Mouse (Mus musculus) hindbrain, embryonic 10.5 days (tissue): ENCODE measurements at regions not wholly inside any gene's neighbourhood (a gene's known extent, or its start where the extent isn't known, plus 50 kb on each side); places are given as distances from the start of the nearest gene placed in this dataset.

Source experiments
- DNase-seq: peaks from one replicate; pipeline ENCODE4 v3.0.0-alpha.2; 2017; ENCODE audit warnings: low spot score
- H3K27ac ChIP-seq: fragments of 300-500 bp; sonication (generic); 2 replicates; pipeline ENCODE4 v1.5.1; 2016; ENCODE audit warnings: mild to moderate bottlenecking, moderate library complexity
- H3K27me3 ChIP-seq: fragments of 300-500 bp; sonication (generic); 2 replicates; pipeline ENCODE4 v1.6.1; 2016; ENCODE audit warnings: mild to moderate bottlenecking; ENCODE audit not compliant: poor library complexity, insufficient read depth, severe bottlenecking
- H3K36me3 ChIP-seq: fragments of 300-500 bp; sonication (generic); 2 replicates; pipeline ENCODE4 v1.6.1; 2016; ENCODE audit warnings: mild to moderate bottlenecking, moderate library complexity
- H3K4me1 ChIP-seq: fragments of 300-500 bp; sonication (generic); replicated peaks from 2 replicates; pipeline ENCODE4 v1.6.1; 2016; ENCODE audit warnings: mild to moderate bottlenecking
- H3K4me3 ChIP-seq: fragments of 300-500 bp; sonication (generic); 2 replicates; pipeline ENCODE4 v1.5.1; 2016; ENCODE audit warnings: mild to moderate bottlenecking, moderate library complexity
- H3K9me3 ChIP-seq: fragments of 300-500 bp; sonication (generic); 2 replicates; pipeline ENCODE4 v1.6.1; 2016; ENCODE audit warnings: mild to moderate bottlenecking, moderate library complexity
- WGBS: fragments of 180-500 bp; shearing (Covaris S2); methylation state at CpG from one replicate; pipeline ENCODE4 v1.1.7; 2016; 5-methylcytosine and 5-hydroxymethylcytosine counted together

GRCm38 (mm10) chr12:32724451-32725188 is 94.7 kb upstream of the Nampt start:
- H3K9me3 ChIP-seq: no peaks in the 10 kb centered on the region
- no peaks in the 10 kb centered on the region for H3K27me3 ChIP-seq
- WGBS: 87% methylated on average over 7 of the region's 7 CpGs
- no peak overlapping the region for H3K4me3 ChIP-seq
- H3K27ac ChIP-seq: no peak overlapping the region
- H3K4me1 ChIP-seq: no peaks in the 10 kb centered on the region
- no peaks in the 10 kb centered on the region for H3K36me3 ChIP-seq
- DNase-seq: no peak

DNA sequence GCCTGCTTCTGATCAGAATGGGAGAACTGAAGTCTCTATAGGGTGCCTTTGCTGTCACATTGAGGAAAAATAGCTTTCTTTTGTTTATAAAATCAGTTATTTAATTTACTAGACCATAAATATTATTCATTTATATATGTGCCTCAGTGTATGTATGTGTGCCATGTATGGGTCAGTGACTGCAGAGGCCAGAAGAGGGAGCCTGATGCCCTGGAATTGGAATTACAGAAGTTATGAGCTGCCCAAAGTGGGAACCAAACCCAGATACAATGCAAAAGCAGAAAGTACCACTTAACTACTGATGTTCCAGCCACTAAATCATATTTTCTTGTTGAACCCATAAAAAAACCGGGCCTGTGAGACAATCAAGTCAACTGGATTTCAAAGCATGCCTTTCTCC is 91.8 kb upstream of the Nampt start:
- no peak for DNase-seq
- 77% methylated on average over 1 of the region's 1 CpGs for whole genome bisulfite sequencing
- Histone ChIP-seq H3K9me3 (no peaks in the 10 kb centered on the region), H3K27me3 (no peaks in the 10 kb centered on the region), H3K4me1 (no peaks in the 10 kb centered on the region), H3K4me3 (no peak overlapping the region), H3K27ac (no peak overlapping the region), H3K36me3 (no peaks in the 10 kb centered on the region)

- Histone ChIP-seq H3K9me3 (no peaks in the 10 kb centered on the region), H3K36me3 (no peaks in the 10 kb centered on the region), H3K4me3 (no peak overlapping the region), H3K27ac (no peak overlapping the region), H3K27me3 (no peaks in the 10 kb centered on the region), H3K4me1 (no peaks in the 10 kb centered on the region)
- no peak for DNase-seq
- 56% methylated on average over 10 of the region's 10 CpGs for WGBS
Measured at GRCm38 (mm10) chr12:32728425-32728824, 90.9 kb upstream of the Nampt start.

GRCm38 (mm10) chr12:32735224-32735623 is 84.1 kb upstream of the Nampt start:
- Histone ChIP-seq H3K9me3 (no peaks in the 10 kb centered on the region), H3K4me1 (no peaks in the 10 kb centered on the region), H3K27ac (no peak overlapping the region), H3K36me3 (no peaks in the 10 kb centered on the region), H3K4me3 (no peak overlapping the region), H3K27me3 (no peaks in the 10 kb centered on the region)
- 70% methylated on average over 2 of the region's 2 CpGs for WGBS
- DNase-seq: no peak

- no peaks in the 10 kb centered on the region for H3K36me3 ChIP-seq
Measured at GRCm38 (mm10) chr12:32741465-32741864, 77.9 kb upstream of the Nampt start.

DNA sequence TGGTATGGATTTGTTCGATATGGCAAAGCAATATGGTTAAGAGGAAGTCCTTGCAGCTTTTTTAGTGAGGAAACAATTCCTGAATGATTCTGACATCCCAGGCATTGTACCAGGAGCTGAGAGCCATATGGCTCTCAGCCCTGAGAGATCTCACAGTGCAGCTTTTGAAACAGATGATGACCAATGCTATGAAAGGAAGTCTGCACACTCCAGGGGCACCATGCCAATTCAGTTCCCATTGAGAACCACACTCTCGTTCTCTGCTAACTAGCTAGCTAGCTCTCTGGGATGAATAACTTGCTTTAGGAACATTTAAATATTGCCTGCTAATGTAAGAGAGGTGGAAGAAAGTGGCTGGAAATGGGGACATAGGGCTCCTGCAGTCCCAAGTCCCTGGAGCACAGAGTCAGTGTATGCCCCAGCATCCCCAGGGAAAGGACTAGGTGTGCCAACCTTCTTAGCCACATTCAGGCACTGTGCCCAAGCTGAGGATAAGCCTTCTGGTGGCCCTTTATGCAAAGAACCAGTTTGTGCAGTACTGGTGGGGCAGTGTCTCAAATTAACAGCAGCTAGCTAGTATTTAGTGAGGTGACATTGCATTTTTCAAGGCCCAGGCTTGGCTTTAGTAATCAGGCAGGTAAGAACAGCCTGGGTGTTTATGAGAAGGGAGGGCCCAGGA is 61.8 kb upstream of the Nampt start:
- no peak overlapping the region for H3K27ac ChIP-seq
- no peaks in the 10 kb centered on the region for H3K27me3 ChIP-seq
- no peaks in the 10 kb centered on the region for H3K4me1 ChIP-seq
- H3K36me3 ChIP-seq: no peaks in the 10 kb centered on the region
- DNase-seq: no peak
- H3K9me3 ChIP-seq: no peaks in the 10 kb centered on the region
- 87% methylated on average over 2 of the region's 2 CpGs for WGBS
- no peak overlapping the region for H3K4me3 ChIP-seq

More at GRCm38 (mm10) chr12:32741465-32741864, 77.9 kb upstream of the Nampt start:
- no peak overlapping the region for H3K4me3 ChIP-seq
- no peaks in the 10 kb centered on the region for H3K27me3 ChIP-seq
- no peaks in the 10 kb centered on the region for H3K9me3 ChIP-seq
- DNase-seq: no peak
- no peaks in the 10 kb centered on the region for H3K4me1 ChIP-seq
- H3K27ac ChIP-seq: no peak overlapping the region

GRCm38 (mm10) chr12:32758150-32758549 is 61.2 kb upstream of the Nampt start:
- H3K4me1 ChIP-seq: no peaks in the 10 kb centered on the region
- no peak for DNase-seq
- no peaks in the 10 kb centered on the region for H3K36me3 ChIP-seq
- no peak overlapping the region for H3K4me3 ChIP-seq
- WGBS: 86% methylated on average over 2 of the region's 2 CpGs
- H3K27me3 ChIP-seq: no peaks in the 10 kb centered on the region
- H3K27ac ChIP-seq: no peak overlapping the region
- H3K9me3 ChIP-seq: no peaks in the 10 kb centered on the region

DNA sequence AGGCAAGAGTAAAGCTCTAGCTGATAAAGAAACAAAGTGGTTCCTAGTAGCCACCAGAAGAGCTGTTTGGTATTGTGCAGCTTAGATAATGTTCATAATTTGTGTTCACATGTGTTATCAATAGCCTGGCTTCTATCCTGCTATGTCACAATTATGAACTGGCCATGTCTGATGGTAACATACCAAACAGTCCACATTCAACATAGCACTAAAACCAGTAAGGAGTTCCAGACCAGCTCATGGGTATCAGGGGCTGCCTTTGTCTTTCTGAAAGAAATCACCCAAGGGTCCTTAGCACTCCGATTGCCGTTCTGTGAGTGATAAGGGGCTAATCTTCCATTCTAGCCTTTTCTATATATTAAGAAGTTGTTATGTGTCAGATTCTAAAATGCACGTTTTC is 58.7 kb upstream of the Nampt start:
- Histone ChIP-seq H3K4me1 (no peaks in the 10 kb centered on the region), H3K36me3 (no peaks in the 10 kb centered on the region), H3K27me3 (no peaks in the 10 kb centered on the region), H3K4me3 (no peak overlapping the region), H3K9me3 (no peaks in the 10 kb centered on the region), H3K27ac (no peak overlapping the region)
- no peak for DNase-seq
- WGBS: 89% methylated on average over 3 of the region's 3 CpGs

DNA sequence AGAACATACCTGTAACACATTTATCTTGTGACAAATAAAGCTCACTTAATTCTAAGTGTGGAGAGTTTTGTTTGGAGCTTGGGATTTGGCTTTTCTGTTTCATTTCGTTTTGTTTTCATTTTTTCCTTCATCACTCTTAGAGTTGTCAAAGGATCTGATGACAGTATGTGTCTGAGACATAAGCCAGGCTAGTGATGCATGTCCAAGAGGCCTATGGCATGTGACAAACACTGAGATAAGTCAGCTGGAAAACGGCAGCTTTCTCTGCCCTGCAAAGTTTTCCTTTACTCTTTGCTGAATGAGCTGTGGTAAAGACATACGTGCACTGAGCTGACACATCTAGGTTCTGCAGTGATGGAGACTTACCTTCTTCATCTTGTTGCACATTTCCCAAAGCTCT is 58.3 kb upstream of the Nampt start:
- H3K9me3 ChIP-seq: no peaks in the 10 kb centered on the region
- no peaks in the 10 kb centered on the region for H3K36me3 ChIP-seq
- H3K4me1 ChIP-seq: no peaks in the 10 kb centered on the region
- no peak for DNase-seq
- 72% methylated on average over 3 of the region's 3 CpGs for WGBS
- no peak overlapping the region for H3K4me3 ChIP-seq
- H3K27me3 ChIP-seq: no peaks in the 10 kb centered on the region
- H3K27ac ChIP-seq: no peak overlapping the region

GRCm38 (mm10) chr12:32764271-32764670 is 55.1 kb upstream of the Nampt start:
- no peaks in the 10 kb centered on the region for H3K4me1 ChIP-seq
- no peaks in the 10 kb centered on the region for H3K27me3 ChIP-seq
- no peaks in the 10 kb centered on the region for H3K36me3 ChIP-seq
- H3K9me3 ChIP-seq: no peaks in the 10 kb centered on the region
- no peak overlapping the region for H3K4me3 ChIP-seq
- no peak overlapping the region for H3K27ac ChIP-seq
- WGBS: 93% methylated on average over 3 of the region's 3 CpGs
- no peak for DNase-seq

- Histone ChIP-seq H3K36me3 (no peaks in the 10 kb centered on the region), H3K27me3 (no peaks in the 10 kb centered on the region), H3K27ac (no peak overlapping the region), H3K4me1 (no peaks in the 10 kb centered on the region), H3K4me3 (no peak overlapping the region), H3K9me3 (no peaks in the 10 kb centered on the region)
- WGBS: 87% methylated on average over 7 of the region's 7 CpGs
- no peak for DNase-seq
Measured at GRCm38 (mm10) chr12:32764747-32765146, 54.6 kb upstream of the Nampt start.

GRCm38 (mm10) chr12:32765861-32766260 is 53.5 kb upstream of the Nampt start:
- Histone ChIP-seq H3K4me3 (no peak overlapping the region), H3K9me3 (no peaks in the 10 kb centered on the region), H3K36me3 (no peaks in the 10 kb centered on the region), H3K27me3 (no peaks in the 10 kb centered on the region), H3K27ac (no peak overlapping the region), H3K4me1 (no peaks in the 10 kb centered on the region)
- DNase-seq: no peak

GRCm38 (mm10) chr12:32766575-32766974 is 52.8 kb upstream of the Nampt start:
- no peak for DNase-seq
- no peaks in the 10 kb centered on the region for H3K9me3 ChIP-seq
- H3K4me3 ChIP-seq: no peak overlapping the region
- 90% methylated on average over 3 of the region's 3 CpGs for WGBS
- H3K4me1 ChIP-seq: no peaks in the 10 kb centered on the region
- no peaks in the 10 kb centered on the region for H3K27me3 ChIP-seq
- H3K27ac ChIP-seq: no peak overlapping the region
- H3K36me3 ChIP-seq: no peaks in the 10 kb centered on the region
